In genomic region chr4:106785753-106786540, GRCm38 (mm10) we compare ENCODE assay signal across 8 mouse cellular contexts. TPM values are rescaled to one million over a fixed set of nuclear protein-coding genes. Genes with fewer than 3 reads are reported as not detected.
DNase-seq lines count a peak whose midpoint lies in the region; ATAC-seq and TF ChIP-seq lines count a peak whose summit lies in the region.

No protein-coding gene starts in this region.

- no peak for TF ChIP-seq POLR2A in embryonic fibroblast, embryonic 13.5 days (IDR thresholded peaks at IDR 0.05; ENCODE audit: low read depth, low read length)

- no peaks in the 10 kb centered on the region for H3K36me3 ChIP-seq in midbrain, embryonic 11.5 days (ENCODE audit: control insufficient read depth, insufficient read depth, low read length)

- no peak overlapping the region for H3K4me2 ChIP-seq in midbrain, embryonic 11.5 days

- peak overlapping the region; percentile 80 for H3K27ac ChIP-seq in embryonic fibroblast, embryonic 13.5 days (ENCODE audit: insufficient read depth, low read length)
- H3K27ac ChIP-seq in midbrain, embryonic 11.5 days (ENCODE audit: low read depth, low read length), result peak overlapping the region; percentile 50; the same call in 1 of the 2 replicates

- no peaks in the 10 kb centered on the region for H3K27me3 ChIP-seq in midbrain, embryonic 11.5 days (ENCODE audit: control insufficient read depth, insufficient read depth, low read length)

- no peak overlapping the region for H3K4me3 ChIP-seq in embryonic fibroblast, embryonic 13.5 days (ENCODE audit: insufficient read depth, low read length)
- H3K4me3 ChIP-seq in midbrain, embryonic 11.5 days (ENCODE audit: low read depth, low read length), result no peak overlapping the region

- peaks cover 11% of the 10 kb centered on the region for H3K4me1 ChIP-seq in embryonic fibroblast, embryonic 13.5 days (ENCODE audit: control insufficient read depth, insufficient read depth, low read length)
- peaks cover 20% of the 10 kb centered on the region for H3K4me1 ChIP-seq in midbrain, embryonic 11.5 days (ENCODE audit: control insufficient read depth, insufficient read depth, low read length)

- peak overlapping the region; percentile 49 for H3K9ac ChIP-seq in midbrain, embryonic 11.5 days (ENCODE audit: low read length)

- no peak for TF ChIP-seq CTCF in embryonic fibroblast, embryonic 13.5 days (IDR thresholded peaks at IDR 0.05; ENCODE audit: borderline replicate concordance, insufficient read depth, low read length)

- ATAC-seq in hematopoietic stem cell, adult 5-6 weeks (replicated peaks in 1 of 2; ENCODE audit: insufficient read depth in 1 of 2, low FRiP score in 2 of 2, low TSS enrichment in 1 of 2, low read depth in 1 of 2, poor library complexity in 2 of 2, severe bottlenecking in 2 of 2), result peak; percentile 68 to 74
- peak; percentile 91 for ATAC-seq in midbrain, embryonic 11.5 days (ENCODE audit: low FRiP score)

- peak; percentile 25 for DNase-seq in urinary bladder, postnatal 14 days (ENCODE audit: low spot score)
- no peak for DNase-seq in urinary bladder, adult 18-20 months (ENCODE audit: low spot score in 2 of 2)
- DNase-seq in left cerebral cortex, adult 8-10 months (ENCODE audit: low spot score in 2 of 2), result peak; percentile 39 to 88
- peak; percentile 94 for DNase-seq in midbrain, embryonic 11.5 days (ENCODE audit: low spot score, missing footprints)
- DNase-seq in telencephalon, adult 2 months (ENCODE audit: low read depth, low spot score), result peak; percentile 84
- DNase-seq in spleen, adult 12 weeks (ENCODE audit: low spot score), result no peak

- H3K9me3 ChIP-seq in midbrain, embryonic 11.5 days (ENCODE audit: control insufficient read depth, low read length), result no peaks in the 10 kb centered on the region

- 5% methylated on average over 4 of the region's 5 CpGs for WGBS in midbrain, embryonic 11.5 days

RNA-seq across cellular contexts. Expression of gene Acot11, which starts 18.9 kb away (rescaled TPM):
- polyA plus RNA-seq in embryonic fibroblast, embryonic 13.5 days (2011; ENCODE audit: insufficient read length, low read depth, missing spikeins), result 3.9 and 4.8 TPM in 2 replicates
- total RNA-seq in hematopoietic stem cell, adult 5-6 weeks (2017), result 7.2 and 11.1 TPM in 2 replicates
- total RNA-seq in left cerebral cortex, adult 8-10 months (2022), result 10 to 100 TPM; 31.0 to 59.2 (median 51.8) TPM
- polyA plus RNA-seq in midbrain, embryonic 11.5 days (2014; fragmentation: Nextera tagmentation; extraction: Ambion mirVana), result 1.3 TPM in 2 replicates

RNA-seq across cellular contexts. Expression of gene Fam151a, which starts 52.3 kb away (rescaled TPM):
- polyA plus RNA-seq in embryonic fibroblast, embryonic 13.5 days (2011; ENCODE audit: insufficient read length, low read depth, missing spikeins), result not detected in 2 replicates
- total RNA-seq in hematopoietic stem cell, adult 5-6 weeks (2017), result not detected in 2 replicates
- under 1 TPM in 1 of 4 experiments, not detected in 3; 0.30 TPM for total RNA-seq in left cerebral cortex, adult 8-10 months (2022)
- not detected in 2 replicates for polyA plus RNA-seq in midbrain, embryonic 11.5 days (2014; fragmentation: Nextera tagmentation; extraction: Ambion mirVana)

RNA-seq across cellular contexts. Expression of gene Mroh7, which starts 55.2 kb away (rescaled TPM):
- not detected in 2 replicates for polyA plus RNA-seq in embryonic fibroblast, embryonic 13.5 days (2011; ENCODE audit: insufficient read length, low read depth, missing spikeins)
- not detected in 2 replicates for total RNA-seq in hematopoietic stem cell, adult 5-6 weeks (2017)
- total RNA-seq in left cerebral cortex, adult 8-10 months (2022), result 1 to 10 TPM; 3.2 to 5.7 (median 4.0) TPM
- polyA plus RNA-seq in midbrain, embryonic 11.5 days (2014; fragmentation: Nextera tagmentation; extraction: Ambion mirVana), result 0.07 TPM in 1 of 2 replicates, not detected in the other

Comparison
In these comparisons a context has a peak if more than half of its experiments do, and no peak if none do; other contexts are left out.
1. DNase-seq: peak in urinary bladder, postnatal 14 days (single experiment), left cerebral cortex, adult 8-10 months (2 of 2), midbrain, embryonic 11.5 days (single experiment) and telencephalon, adult 2 months (single experiment); none in urinary bladder, adult 18-20 months (0 of 2) and spleen, adult 12 weeks (single experiment).